Mouse (Mus musculus): ENCODE measurements at regions not wholly inside any gene's neighbourhood (a gene's known extent, or its start where the extent isn't known, plus 50 kb on each side); places are given as distances from the start of the nearest gene placed in this dataset.
A peak's percentile ranks its signal among the peaks of the same experiment; 100 is the strongest.

GRCm38 (mm10) chr12:28925206-28925605 is 173.6 kb downstream of the Eipr1 start:
- TF ChIP-seq EP300 (IDR thresholded peaks at IDR 0.05; ENCODE audit: insufficient read depth, low read depth, low read length): 0 out of 2 replicates have a peak, but pooled peaks have one; percentile 16
- TF ChIP-seq POLR2A (IDR thresholded peaks at IDR 0.05; ENCODE audit: insufficient read depth, low read depth, low read length): no peak
- no peak for TF ChIP-seq CTCF (IDR thresholded peaks at IDR 0.05)

All from heart, adult 2 months (tissue).